Mouse (Mus musculus) ES-E14 (cell line): ENCODE measurements around the gene Gm9918.

Experiments used
- CHD2 ChIP-seq: IDR thresholded peaks from 2 replicates; pipeline ENCODE4 v1.6.1; 2014; ENCODE audit warnings: mild to moderate bottlenecking, low read depth, low read length, inconsistent platforms
- HCFC1 ChIP-seq: IDR thresholded peaks from 2 replicates; pipeline ENCODE4 v1.6.1; 2012; ENCODE audit warnings: low read length, inconsistent platforms, borderline replicate concordance; ENCODE audit not compliant: insufficient read depth
- MAFK ChIP-seq: IDR thresholded peaks from 2 replicates; pipeline ENCODE4 v1.6.1; 2014; ENCODE audit warnings: mild to moderate bottlenecking, low read depth, low read length, inconsistent platforms; ENCODE audit not compliant: insufficient read depth
- ZC3H11A ChIP-seq: IDR thresholded peaks from 2 replicates; pipeline ENCODE4 v1.6.1; 2012; ENCODE audit warnings: low read depth, mild to moderate bottlenecking, inconsistent platforms, low read length, borderline replicate concordance
- ZNF384 ChIP-seq: IDR thresholded peaks from 2 replicates; pipeline ENCODE4 v1.6.1; 2012; ENCODE audit warnings: low read depth, low read length, inconsistent platforms

GRCm38 (mm10) chr15:102271441-102271840, 1.1 kb downstream of the Gm9918 start:
- no peak for TF ChIP-seq CHD2
- TF ChIP-seq MAFK, result no peak
- no peak for TF ChIP-seq HCFC1
- no peak for TF ChIP-seq ZC3H11A
- no peak for TF ChIP-seq ZNF384
